Mouse (Mus musculus): Measurements from ENCODE around the gene Celf1.

The Celf1 gene

GRCm38 (mm10) chr2:91061849-91062481 is 121.8 kb downstream of the Celf1 start:
- no peak for ATAC-seq (ENCODE audit: low TSS enrichment)

GRCm38 (mm10) chr2:91062779-91063606 is 122.8 kb downstream of the Celf1 start:
- no peak for ATAC-seq (ENCODE audit: low TSS enrichment)

DNA sequence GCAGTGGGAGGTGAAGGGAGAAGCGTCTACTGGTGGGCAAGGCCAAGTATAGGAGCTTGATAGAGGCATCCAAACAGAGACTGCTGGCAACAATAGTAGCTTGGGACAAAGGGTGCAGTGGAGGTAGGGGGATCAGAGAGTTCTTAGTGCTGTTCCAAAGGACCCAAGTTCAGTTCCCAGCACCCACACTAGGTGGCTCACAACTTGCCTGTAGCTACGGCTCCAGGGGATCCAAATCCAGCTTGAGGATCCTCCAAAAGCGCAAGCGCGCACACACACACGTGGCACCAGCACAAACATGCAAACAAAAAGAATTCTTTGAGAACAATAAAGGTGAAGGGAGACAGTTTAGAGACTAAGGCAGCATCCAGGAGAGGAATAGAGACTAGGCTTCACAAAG is 124.0 kb downstream of the Celf1 start:
- ATAC-seq (ENCODE audit: low TSS enrichment) = no peak

DNA sequence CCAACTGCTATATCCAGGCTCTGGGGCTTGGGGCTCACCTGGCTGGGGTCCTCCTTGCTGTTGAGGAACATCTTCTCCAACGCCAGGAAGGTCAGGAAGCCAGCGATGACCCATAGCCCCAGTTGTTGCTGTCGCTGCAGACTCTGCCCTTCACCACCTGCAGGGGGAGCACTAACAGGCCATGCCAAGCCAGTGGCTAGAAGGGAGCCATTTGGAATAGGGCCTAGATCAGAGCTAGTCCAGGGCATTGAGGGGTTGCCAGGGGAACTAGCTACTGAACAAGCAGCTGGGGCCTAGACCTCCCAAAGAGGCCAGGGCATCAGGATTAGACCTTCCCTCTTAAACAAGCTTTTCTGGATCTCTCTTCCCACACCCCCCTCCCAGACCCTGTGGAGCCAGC is 125.4 kb downstream of the Celf1 start:
- no peak for ATAC-seq (ENCODE audit: low TSS enrichment)

DNA sequence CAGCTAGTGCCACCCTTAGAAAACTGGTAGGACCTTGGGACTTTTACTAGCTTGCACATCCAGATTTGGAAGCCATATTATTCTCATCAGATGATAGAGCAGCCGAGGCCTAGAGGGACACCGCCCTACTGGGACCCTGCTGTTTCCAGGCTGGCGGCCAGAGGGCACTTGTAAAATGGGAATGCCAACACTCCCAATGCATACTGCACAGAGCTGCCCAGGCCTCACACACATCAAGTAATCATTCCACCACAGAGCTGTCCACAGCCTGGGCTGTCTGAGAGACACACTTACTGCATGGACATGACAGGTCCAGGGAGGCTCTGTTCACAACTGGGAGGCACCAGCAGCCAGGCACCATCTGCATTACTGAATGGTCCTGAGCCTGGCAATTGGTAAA is 126.3 kb downstream of the Celf1 start:
- ATAC-seq (ENCODE audit: low TSS enrichment) = no peak

DNA sequence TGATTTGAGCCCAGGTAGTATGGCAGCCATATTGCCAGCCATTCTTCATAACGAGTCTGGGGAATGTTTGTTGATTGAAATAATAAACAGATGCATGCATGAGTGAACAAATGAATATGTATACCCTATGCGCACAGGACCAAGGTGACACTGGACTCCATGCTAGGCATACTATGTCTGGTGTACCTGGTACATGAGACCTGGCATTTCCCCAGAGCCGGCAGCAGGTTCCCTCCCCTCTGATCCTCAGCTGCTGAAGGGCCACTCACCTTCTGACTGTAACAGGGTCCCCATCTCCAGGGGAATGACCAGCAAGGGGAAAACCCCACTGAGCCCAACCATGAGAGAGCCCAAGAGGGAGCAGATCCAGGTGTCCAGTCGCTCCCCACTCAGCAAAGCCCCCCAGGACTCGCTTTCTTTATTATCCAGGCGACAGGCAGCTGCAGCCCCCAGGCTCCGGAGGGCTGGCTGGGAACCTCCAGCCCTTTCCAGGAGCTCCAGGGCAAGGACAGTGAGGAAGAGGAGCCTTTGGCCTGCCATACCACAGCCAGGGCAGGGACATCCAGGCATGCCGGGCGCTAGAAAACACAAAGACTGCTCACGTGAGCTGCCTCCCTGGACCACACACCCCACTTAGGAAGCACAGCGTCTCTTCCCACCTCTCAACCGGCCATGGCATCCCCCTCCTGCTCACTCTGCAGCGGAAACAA is 128.1 kb downstream of the Celf1 start:
- ATAC-seq (ENCODE audit: low TSS enrichment) = no peak

GRCm38 (mm10) chr2:91068872-91069165 is 128.6 kb downstream of the Celf1 start:
- ATAC-seq (ENCODE audit: low TSS enrichment) = no peak
